Mouse (Mus musculus) adrenal gland, postnatal 25 days (tissue): Measurements from ENCODE around the gene Psmg1. TPM values are rescaled to one million over a fixed set of nuclear protein-coding genes. Genes with fewer than 3 reads are reported as not detected.
"Not testable (repeated sequence)": the region's sequence is repeated elsewhere in the genome, so short reads cannot be mapped to it uniquely, and the experiment has no call there.

Experiments
- DNase-seq: peaks from one replicate; pipeline ENCODE4 v3.0.0; 2021; ENCODE audit warnings: mixed read lengths
- long read RNA-seq: library from polyadenylated mRNA; stranded (forward); transcript quantifications from one replicate; pipeline ENCODE4 v2.0.0, GENCODE M21; 2021
- total RNA-seq: library from RNA; stranded (reverse); gene quantifications from 2 replicates; pipeline ENCODE4 v1.2.3, GENCODE M21; 2021

Psmg1 gene
- total RNA-seq: 33.5 and 40.3 TPM in 2 replicates
- long read RNA-seq, transcript Psmg1-201 (7 exons, 1,044 nt): major isoform, 37 of 38 reads
- long read RNA-seq, partial matches to known transcripts: 0 of 38 reads
- long read RNA-seq, other reads (novel, unspliced or antisense): 1 of 38 reads

DNA sequence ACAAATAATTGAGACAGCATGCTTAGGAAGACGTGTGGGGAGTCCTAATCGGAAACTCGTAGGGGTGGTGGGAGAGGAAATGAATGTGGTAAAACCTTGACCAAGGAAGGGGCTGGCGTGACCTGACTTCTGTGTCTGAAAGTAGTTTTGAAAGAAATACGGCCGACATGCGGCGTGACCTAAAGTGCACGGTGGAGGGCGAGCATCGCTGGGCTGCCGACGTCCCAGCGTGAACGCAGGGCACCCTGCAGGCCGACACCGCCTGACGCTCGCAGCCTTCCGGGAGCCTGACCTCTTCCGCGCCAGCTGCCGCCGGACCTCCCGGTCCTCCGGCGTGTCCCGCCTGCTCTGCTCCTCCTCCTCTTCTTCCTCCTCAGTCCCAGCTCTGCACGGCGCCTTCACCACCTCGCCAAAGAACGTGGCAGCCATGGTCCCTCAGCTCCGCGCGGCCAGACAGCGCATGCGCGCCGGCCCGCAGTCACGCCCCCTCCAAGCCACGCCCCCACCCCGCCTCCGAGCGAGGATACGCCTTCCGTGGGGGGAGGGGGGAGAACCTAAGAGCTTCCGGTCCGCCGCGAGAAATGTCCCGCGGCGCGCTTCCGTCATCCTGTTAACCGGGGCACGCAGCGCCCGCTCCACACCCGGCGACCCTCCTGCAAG, at the start of gene Psmg1:
Psmg1 (minus strand) TSS at position 499 of the 660 bp plus-strand sequence.
- peak; percentile 98 for DNase-seq

DNA sequence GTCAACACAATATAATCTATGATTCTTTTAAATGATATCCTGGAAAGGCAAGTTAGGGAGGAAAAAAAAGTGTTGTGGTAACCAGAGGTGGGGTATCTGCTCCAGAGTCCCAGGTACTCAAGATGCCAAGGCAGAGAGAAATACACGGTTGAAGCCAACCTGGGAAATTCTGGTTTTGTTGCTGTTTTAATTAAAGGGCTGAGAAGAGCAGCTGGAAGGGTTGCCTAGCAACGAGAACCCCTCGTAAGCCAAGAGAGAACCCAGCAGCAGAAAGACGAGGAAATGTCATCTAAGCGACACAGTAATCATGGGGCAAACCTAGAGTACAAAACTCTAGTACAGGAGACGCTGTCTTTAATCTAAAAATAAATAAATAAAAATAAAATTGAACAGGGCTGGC, 48.8 kb upstream of the Psmg1 start:
- no peak for DNase-seq

GRCm38 (mm10) chr16:96034473-96034872, 43.7 kb upstream of the Psmg1 start:
- peak; percentile 10 for DNase-seq

DNA sequence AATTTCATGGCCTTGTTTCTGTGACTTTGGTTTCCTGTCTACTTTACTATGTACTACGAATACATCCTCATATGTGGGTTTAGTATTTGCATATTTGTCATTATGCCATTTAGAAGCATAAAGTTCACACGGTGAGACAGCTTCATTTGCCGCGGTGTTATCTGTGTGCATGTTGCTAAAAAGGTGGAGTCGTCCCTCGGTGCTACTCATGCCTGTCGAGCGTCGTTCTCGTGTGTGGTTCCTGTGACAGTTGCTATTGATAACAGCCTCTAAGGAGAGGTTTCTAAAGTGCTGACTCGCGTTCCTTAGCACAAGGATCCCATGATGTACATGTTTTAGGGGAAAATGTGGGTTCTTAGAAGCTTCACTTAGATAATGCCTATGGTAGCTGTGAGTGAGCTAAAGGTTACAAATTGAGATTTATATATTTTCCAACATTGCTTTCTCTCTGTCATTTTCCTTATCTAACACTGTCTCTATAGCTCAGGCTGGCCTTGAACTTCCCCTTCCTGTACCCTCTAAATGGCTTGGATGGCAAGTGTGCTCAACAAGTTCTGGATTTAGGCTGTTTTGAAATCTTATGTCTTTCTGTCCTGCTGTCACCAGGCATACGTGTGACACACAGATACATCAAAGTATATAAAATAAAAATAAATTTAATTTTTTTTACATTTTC, 41.7 kb upstream of the Psmg1 start:
- no peak for DNase-seq

- DNase-seq: peak; percentile 16
These were observed 39.8 kb upstream of the Psmg1 start for GRCm38 (mm10) chr16:96030476-96031102.

DNA sequence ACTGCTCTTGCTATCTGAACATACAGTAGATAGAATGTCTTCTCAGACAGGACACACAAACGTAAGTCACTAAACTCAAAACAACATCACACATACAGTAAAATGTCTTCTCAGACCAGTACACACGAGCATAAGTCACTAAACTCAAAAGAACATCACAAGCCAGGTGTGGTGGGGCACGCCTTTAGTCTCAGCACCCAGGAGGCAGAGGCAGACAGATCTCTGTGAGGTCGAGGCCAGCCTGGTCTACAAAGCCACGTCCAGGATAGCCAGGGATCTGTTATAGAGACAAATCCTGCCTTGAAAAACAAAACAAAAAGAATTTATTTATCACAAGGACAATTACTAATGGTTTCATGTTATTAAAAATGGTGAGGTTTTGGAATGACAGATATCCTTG, 35.5 kb upstream of the Psmg1 start:
- no peak for DNase-seq

DNA sequence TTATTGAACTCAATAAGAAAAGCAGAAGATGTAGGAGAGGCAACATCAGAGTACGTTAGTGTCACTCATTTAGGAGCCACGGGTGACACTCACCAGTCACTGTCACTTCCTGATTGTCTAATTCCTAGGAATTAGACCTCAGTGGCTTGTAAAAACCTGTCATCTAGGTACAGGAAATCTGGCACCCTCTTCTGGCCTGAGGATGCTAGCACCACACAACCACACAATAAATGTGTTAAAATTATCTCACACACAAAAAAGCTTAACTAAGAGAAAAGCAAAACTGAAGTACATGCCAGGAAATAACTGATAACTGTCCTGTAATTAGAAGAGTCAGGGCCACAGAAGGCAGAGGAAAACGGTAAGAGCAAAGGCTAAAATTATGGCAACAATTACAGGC, 34.5 kb upstream of the Psmg1 start:
- DNase-seq: no peak

- DNase-seq: no peak
These were observed 30.3 kb upstream of the Psmg1 start for GRCm38 (mm10) chr16:96021045-96021444.

GRCm38 (mm10) chr16:96009124-96009523, 18.4 kb upstream of the Psmg1 start:
- not testable (repeated sequence) for DNase-seq

GRCm38 (mm10) chr16:96004278-96004677, 13.5 kb upstream of the Psmg1 start:
- not testable (repeated sequence) for DNase-seq

- no peak for DNase-seq
These were observed 8.5 kb upstream of the Psmg1 start for GRCm38 (mm10) chr16:95999291-95999690.

- DNase-seq: no peak
These were observed 5.4 kb upstream of the Psmg1 start for GRCm38 (mm10) chr16:95996156-95996555.

- not testable (repeated sequence) for DNase-seq
These were observed 3.8 kb upstream of the Psmg1 start for GRCm38 (mm10) chr16:95994576-95994975.

GRCm38 (mm10) chr16:95992596-95992995, 1.8 kb upstream of the Psmg1 start:
- no peak for DNase-seq

- DNase-seq: no peak
These were observed 551 bp upstream of the Psmg1 start for GRCm38 (mm10) chr16:95991122-95991900.

DNA sequence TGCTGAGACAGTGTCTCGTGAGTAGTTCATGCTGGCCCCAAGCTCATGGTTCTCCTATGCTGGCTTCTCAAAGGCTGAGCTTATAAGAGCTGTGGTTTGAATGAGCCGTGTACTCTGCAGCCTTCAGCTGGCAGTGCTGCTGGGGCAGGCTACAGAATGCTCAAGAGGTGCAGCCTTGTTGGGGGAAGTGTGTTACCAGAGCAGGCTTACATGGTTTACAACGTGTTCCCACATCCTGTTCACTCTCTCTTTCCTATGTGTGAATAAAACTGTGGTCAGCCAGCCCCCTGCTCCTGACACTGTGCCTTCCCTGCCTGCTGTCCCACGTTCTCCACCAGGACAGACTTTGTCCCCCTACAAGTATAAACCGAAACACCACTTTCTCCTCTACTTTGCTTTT, 5.8 kb downstream of the Psmg1 start:
- no peak for DNase-seq

- no peak for DNase-seq
These were observed 7.2 kb downstream of the Psmg1 start for GRCm38 (mm10) chr16:95983601-95984000.

GRCm38 (mm10) chr16:95970841-95971240, 19.9 kb downstream of the Psmg1 start:
- DNase-seq: no peak

DNA sequence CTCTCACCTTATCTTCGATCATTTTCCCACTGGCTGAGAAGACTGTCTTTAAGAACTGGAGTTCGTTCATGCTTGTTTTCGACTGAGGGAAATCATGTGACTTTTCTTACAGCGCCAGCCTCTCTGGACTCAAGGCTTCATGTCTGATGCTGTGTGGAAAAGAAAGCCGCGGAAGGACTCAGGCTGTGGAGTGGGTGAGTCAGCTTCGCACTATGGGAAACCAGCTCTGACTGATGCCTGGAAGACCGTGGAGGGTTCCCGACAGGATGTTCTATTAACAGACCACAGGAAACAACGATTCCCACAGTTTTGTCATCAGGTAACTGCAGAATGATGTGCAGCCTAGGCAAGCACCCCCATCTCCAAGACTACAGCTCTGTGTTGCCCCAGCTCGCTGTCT, 23.3 kb downstream of the Psmg1 start:
- DNase-seq: no peak

DNA sequence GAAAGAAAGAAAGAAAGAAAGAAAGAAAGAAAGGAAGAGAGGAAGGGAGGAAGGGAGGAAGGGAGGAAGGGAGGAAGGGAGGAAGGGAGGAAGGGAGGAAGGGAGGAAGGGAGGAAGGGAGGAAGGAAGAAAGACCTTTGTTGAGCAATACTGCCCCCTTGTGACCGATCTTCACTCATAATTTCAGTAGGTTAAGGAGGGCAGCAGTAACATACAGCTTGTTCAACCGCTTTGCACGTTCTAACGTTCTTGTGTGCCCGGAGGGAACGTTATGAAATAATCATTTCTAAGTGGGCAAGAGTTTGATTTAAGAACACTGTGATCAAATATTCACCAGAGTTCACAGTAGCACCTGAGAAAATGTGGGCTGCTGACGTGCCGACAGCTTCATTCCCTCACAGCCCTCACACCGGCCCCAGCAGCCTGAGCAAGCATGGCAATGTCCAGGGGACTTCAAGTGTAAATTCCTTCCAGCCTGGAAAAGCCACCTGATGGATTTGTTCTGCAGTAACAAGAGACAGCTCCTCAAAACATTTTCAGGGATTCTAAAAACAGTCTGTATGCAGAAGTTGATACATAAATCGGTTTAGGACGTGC, 26.2 kb downstream of the Psmg1 start:
- DNase-seq: peak; percentile 9

GRCm38 (mm10) chr16:95961484-95961883, 29.3 kb downstream of the Psmg1 start:
- not testable (repeated sequence) for DNase-seq

DNA sequence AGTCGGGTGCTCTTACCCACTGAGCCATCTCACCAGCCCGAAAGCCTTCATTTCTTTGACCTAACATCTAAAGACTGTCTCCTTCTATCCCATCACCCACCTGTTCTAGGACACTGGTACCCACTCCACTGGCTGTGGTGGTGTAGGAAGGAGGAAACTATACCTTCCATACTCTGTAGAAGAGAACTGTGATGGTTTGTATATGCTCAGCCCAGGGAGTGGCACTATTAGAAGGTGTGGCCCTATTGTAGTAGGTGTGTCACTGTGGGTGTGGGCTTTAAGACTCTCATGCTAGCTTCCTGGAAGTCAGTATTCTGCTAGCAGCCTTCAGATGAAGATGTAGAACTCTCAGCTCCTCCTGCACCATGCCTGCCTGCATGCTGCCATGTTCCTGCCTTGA, 30.1 kb downstream of the Psmg1 start:
- not testable (repeated sequence) for DNase-seq
